Mouse (Mus musculus) kidney, adult 2 months (tissue): ENCODE data around the gene Kctd13. TPM values are rescaled to one million over a fixed set of nuclear protein-coding genes. Genes with fewer than 3 reads are reported as not detected.

Experiments used
- DNase-seq: peaks from one replicate; pipeline ENCODE4 v3.0.0; 2021
- H3K27ac ChIP-seq: fragments of 200-500 bp; 2 replicates; pipeline ENCODE4 v1.5.1; 2012; ENCODE audit warnings: low read depth, low read length, control low read depth, inconsistent platforms; ENCODE audit not compliant: insufficient read depth
- H3K27me3 ChIP-seq: fragments of 200-500 bp; replicated peaks from 2 replicates; pipeline ENCODE4 v1.6.1; 2012; ENCODE audit warnings: mild to moderate bottlenecking, moderate library complexity, low read length, inconsistent platforms; ENCODE audit not compliant: control insufficient read depth, insufficient read depth
- H3K36me3 ChIP-seq: fragments of 200-500 bp; 2 replicates; pipeline ENCODE4 v1.6.1; 2012; ENCODE audit warnings: mild to moderate bottlenecking, moderate library complexity, low read length, inconsistent platforms; ENCODE audit not compliant: control insufficient read depth, insufficient read depth
- H3K4me1 ChIP-seq: fragments of 200-500 bp; 2 replicates; pipeline ENCODE4 v1.6.1; 2011; ENCODE audit warnings: low read length; ENCODE audit not compliant: control insufficient read depth, insufficient read depth
- H3K4me3 ChIP-seq: fragments of 200-500 bp; 2 replicates; pipeline ENCODE4 v1.5.1; 2011; ENCODE audit warnings: mild to moderate bottlenecking, low read depth, low read length, control low read depth; ENCODE audit not compliant: insufficient read depth
- CTCF ChIP-seq: fragments of 200-500 bp; conservative IDR thresholded peaks from 2 replicates; pipeline ENCODE4 v1.5.1; 2011; ENCODE audit warnings: low read depth, mild to moderate bottlenecking, control low read depth, low read length, moderate library complexity, mixed read lengths; ENCODE audit not compliant: insufficient read depth, insufficient read length
- POLR2A ChIP-seq: fragments of 200-500 bp; IDR thresholded peaks from one replicate; pipeline ENCODE4 v1.6.1; 2011; ENCODE audit warnings: low read depth, low read length, control low read depth
- WGBS: fragments of 180-500 bp; shearing (Covaris S2); methylation state at CpG from one replicate; pipeline ENCODE4 v1.1.7; 2018; 5-methylcytosine and 5-hydroxymethylcytosine counted together
- polyA plus RNA-seq: library from polyadenylated mRNA; depleted of rRNA; stranded (reverse); fragments of >200 nt; gene quantifications from 2 replicates; pipeline ENCODE4 v1.2.3, GENCODE M21; 2012

Kctd13 gene
- polyA plus RNA-seq, 1 experiment = 21.4 TPM

DNA sequence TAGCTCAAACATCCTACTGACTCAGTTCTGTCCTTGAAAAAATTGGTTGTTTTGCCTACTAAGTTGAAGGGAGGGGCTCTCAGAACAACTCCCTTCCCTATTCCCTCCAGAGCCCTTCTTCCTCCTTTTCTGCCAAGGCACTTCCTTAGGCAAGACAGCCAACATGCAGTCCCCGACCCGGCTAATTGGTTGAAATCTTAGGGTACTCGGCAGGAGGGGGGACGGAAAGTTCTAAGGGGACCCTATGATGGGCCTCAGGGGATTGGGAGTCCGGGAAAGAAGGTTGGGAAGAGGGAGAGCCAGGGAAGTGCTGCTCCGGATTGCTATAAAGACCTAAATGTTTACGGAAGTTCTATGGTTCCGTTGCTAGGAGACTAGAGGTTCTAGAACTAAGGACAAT lies 46.8 kb downstream of the Kctd13 start:
- no peak for TF ChIP-seq CTCF
- TF ChIP-seq POLR2A = no peak
- no peak for DNase-seq
- peak overlapping the region; percentile 33; the same call in 1 of the 2 replicates for H3K27ac ChIP-seq
- peaks cover 4% of the 10 kb centered on the region for H3K4me1 ChIP-seq
- no peaks in the 10 kb centered on the region; the same call in none of the 2 replicates for H3K36me3 ChIP-seq
- WGBS = 9% methylated on average over 8 of the region's 8 CpGs
- H3K27me3 ChIP-seq = no peaks in the 10 kb centered on the region
- H3K4me3 ChIP-seq = peak overlapping the region; percentile 32

DNA sequence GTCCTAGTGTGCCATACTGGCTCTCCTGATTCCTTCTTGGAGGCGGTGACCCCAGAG lies 47.0 kb downstream of the Kctd13 start, which contains the start of gene Cdipt:
Gene Cdipt (plus strand): TSS at position 22 of the 57 bp plus-strand sequence.
- DNase-seq = no peak
- H3K4me1 ChIP-seq = peaks cover 4% of the 10 kb centered on the region
- H3K27ac ChIP-seq = peak within 1 kb of the TSS; percentile 100
- H3K27me3 ChIP-seq = no peaks in the 10 kb centered on the region
- H3K4me3 ChIP-seq = peak within 1 kb of the TSS; percentile 88
- 0% methylated on average over 1 of the region's 1 CpGs for WGBS
- TF ChIP-seq CTCF (no peak), POLR2A (no peak)
- no peaks in the 10 kb centered on the region; the same call in none of the 2 replicates for H3K36me3 ChIP-seq

DNA sequence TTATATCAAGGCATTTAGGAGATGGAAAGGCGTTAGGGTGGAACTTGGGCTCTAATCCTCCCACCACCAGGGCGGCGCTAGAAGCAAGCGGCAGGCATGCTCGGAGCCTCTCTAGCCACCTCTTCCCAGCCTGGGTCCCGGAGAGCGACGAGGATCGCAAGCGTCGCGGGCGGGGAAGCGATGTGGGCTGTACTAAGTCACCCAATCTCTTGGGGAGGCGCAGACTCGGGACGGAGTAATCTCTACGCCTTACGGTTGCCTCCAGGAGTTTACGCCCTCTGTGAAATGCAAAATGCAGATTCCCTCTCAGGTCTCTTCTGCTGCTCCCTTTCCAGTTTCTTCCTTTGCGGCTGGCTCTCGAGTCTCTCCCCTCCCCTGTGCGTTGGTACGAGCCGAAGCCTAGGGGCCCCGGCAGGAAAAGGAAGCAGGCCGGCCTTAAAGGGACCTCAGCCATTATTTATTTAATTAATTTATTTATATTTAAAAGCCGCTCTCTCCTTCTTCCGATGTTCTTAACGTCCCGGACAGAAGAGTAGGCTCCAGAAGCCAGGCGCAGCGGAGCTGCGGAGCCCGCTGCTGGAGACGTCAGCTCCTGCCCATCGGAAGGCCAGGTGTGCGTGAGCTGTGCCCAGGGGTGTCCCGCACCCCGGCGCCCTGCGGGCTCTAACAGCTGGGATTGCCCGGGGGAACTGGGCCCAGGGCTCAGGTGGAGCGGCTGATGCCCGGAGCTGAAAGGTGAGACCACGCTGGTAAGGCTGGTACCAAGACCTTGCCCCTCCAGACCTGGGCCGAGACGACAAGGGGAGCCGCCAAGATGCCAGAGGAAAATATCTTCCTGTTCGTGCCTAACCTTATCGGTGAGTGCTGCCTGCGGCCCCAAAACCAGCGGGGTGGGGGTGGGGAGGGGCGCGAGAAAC lies 47.5 kb downstream of the Kctd13 start, which contains the start of gene Cdiptos:
Gene Cdiptos (minus strand): TSS at position 149 of the 917 bp plus-strand sequence.
- TF ChIP-seq CTCF (peak; percentile 94), POLR2A (no peak)
- H3K27me3 ChIP-seq = no peaks in the 10 kb centered on the region
- under 1% methylated on average over 55 of the region's 55 CpGs for WGBS
- H3K4me3 ChIP-seq = peak within 1 kb of the TSS; percentile 88
- DNase-seq = peak; percentile 97
- peaks cover 4% of the 10 kb centered on the region for H3K4me1 ChIP-seq
- peak within 1 kb of the TSS; percentile 100 for H3K27ac ChIP-seq
- H3K36me3 ChIP-seq = no peaks in the 10 kb centered on the region; the same call in none of the 2 replicates

DNA sequence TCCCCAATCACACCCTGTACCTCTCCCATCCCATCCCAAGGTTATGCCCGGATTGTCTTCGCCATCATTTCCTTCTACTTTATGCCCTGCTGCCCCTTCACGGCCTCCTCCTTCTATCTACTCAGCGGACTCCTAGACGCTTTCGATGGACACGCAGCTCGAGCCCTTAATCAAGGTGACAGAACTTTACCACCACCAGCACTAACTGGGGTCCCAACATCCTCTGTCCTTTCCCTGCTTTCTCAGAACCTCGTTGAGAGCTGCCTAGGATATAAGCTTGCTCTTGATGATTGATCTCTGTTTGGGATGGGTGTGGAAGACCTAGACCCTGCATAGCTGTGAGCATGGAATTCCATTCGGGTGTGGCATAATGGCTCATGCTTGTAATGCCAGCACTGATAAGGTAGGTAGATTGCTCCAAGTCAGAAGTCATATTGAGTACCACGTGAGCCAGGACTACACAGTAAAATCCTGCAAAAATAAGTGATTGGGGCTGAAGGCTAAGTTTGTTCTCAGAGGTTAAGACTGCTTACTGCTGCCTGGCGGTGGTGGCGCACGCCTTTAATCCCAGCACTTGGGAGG lies 48.3 kb downstream of the Kctd13 start:
- WGBS = 23% methylated on average over 14 of the region's 14 CpGs
- peak; percentile 10 for DNase-seq

DNA sequence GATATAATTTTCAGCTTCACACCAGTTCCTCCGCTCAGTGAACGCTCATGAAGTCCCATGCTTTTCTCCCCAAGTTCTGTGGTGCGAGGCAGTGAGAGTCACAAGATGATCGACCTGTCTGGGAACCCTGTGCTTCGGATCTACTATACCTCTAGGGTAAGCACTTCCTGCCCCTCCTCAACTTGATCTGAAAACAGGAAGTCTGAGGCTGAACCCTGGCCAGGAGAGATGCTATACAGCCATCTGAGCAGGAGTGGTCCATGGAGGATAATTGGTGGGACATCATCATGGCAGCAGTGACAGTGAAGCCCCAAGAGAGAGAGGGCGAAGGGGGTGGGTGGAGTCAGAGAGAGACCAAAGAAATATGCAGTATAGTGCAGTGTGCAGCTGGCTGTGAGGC lies 50.2 kb downstream of the Kctd13 start:
- Histone ChIP-seq H3K36me3 (no peaks in the 10 kb centered on the region; the same call in none of the 2 replicates), H3K4me3 (no peak overlapping the region), H3K27ac (no peak overlapping the region), H3K27me3 (no peaks in the 10 kb centered on the region), H3K4me1 (peaks cover 4% of the 10 kb centered on the region)
- no peak for DNase-seq
- WGBS = 85% methylated on average over 6 of the region's 6 CpGs
- TF ChIP-seq POLR2A (no peak), CTCF (no peak)

More for the DNA sequence above, 48.3 kb downstream of the Kctd13 start:
- Histone ChIP-seq H3K27ac (peak overlapping the region; percentile 58), H3K4me1 (peaks cover 4% of the 10 kb centered on the region), H3K4me3 (peak overlapping the region; percentile 88), H3K27me3 (no peaks in the 10 kb centered on the region), H3K36me3 (no peaks in the 10 kb centered on the region; the same call in none of the 2 replicates)
- no peak for TF ChIP-seq POLR2A
- TF ChIP-seq CTCF = no peak

DNA sequence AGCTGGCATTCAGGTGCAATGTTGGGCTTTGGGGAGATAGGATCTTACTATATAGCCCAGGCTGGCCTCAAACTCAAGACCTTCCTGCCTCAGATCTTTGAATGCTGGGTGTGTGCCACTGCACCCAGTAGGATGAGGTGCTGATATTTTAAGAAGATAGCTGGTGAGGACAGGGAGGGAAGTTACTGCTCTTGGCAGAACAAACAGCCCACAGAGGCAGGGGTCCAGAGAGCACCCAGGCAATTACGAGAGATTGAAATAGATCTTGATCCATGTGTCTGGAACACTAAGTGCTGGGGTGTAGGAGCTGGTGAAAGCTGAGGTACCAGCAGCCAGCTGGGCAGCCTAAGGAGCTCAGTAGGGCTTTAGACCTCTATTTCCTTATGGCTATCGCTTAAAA lies 52.9 kb downstream of the Kctd13 start:
- no peak for DNase-seq
- no peaks in the 10 kb centered on the region; the same call in none of the 2 replicates for H3K36me3 ChIP-seq
- no peaks in the 10 kb centered on the region for H3K27me3 ChIP-seq
- TF ChIP-seq CTCF (no peak), POLR2A (no peak)
- 83% methylated on average over 2 of the region's 2 CpGs for WGBS
- no peak overlapping the region for H3K4me3 ChIP-seq
- H3K4me1 ChIP-seq = peaks cover 4% of the 10 kb centered on the region
- H3K27ac ChIP-seq = no peak overlapping the region

DNA sequence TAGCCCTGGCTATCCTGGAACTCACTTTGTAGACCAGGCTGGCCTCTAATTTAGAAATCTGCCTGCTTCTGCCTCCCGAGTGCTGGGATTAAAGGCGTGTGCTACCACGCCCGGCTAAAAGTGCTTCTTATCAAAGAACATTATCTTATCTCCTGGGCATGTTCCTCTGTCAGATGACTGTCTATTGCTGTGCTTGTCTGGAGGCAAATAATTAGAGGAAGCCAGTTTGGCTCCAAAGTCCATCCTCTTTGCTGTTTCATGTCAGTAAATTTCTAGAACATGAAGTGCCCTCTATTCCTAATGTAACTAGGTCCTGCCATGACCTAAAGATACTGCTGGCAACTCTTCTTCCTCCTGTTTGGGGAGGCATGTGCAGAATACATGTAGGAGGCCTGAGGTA lies 53.4 kb downstream of the Kctd13 start:
- Histone ChIP-seq H3K27ac (no peak overlapping the region), H3K27me3 (no peaks in the 10 kb centered on the region), H3K36me3 (no peaks in the 10 kb centered on the region; the same call in none of the 2 replicates), H3K4me1 (peaks cover 3% of the 10 kb centered on the region), H3K4me3 (no peak overlapping the region)
- 82% methylated on average over 4 of the region's 4 CpGs for WGBS
- DNase-seq = no peak
- TF ChIP-seq POLR2A (no peak), CTCF (no peak)
